Mouse (Mus musculus): ENCODE measurements around the gene Henmt1. TPM values are rescaled to one million over a fixed set of nuclear protein-coding genes. Genes with fewer than 3 reads are reported as not detected.

The Henmt1 gene
- total RNA-seq, 2 experiments from 2014 or later: 3.6 to 4.1 TPM

DNA sequence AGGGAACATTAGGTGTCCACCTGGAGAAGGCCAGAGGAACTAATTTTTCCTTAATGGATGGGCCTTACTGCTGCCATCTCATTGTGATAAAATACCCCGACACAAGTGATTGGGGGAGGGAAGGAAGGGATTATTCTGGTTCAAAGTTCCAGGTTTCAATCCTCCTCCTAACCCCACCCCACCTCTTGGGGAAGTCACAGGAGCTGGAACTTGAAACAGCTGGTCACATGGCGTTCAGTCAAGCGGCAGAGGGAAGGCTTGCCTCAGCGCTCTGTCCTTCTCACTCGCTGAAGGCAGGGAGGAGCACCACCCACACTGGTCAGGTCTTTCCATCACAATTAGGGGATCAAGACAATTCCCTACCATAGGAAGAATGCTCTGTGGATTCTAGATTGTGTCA, 982 bp upstream of the Henmt1 start:
- no peak for DNase-seq (ENCODE audit: extremely low spot score in 1 of 2, low spot score in 1 of 2)

DNA sequence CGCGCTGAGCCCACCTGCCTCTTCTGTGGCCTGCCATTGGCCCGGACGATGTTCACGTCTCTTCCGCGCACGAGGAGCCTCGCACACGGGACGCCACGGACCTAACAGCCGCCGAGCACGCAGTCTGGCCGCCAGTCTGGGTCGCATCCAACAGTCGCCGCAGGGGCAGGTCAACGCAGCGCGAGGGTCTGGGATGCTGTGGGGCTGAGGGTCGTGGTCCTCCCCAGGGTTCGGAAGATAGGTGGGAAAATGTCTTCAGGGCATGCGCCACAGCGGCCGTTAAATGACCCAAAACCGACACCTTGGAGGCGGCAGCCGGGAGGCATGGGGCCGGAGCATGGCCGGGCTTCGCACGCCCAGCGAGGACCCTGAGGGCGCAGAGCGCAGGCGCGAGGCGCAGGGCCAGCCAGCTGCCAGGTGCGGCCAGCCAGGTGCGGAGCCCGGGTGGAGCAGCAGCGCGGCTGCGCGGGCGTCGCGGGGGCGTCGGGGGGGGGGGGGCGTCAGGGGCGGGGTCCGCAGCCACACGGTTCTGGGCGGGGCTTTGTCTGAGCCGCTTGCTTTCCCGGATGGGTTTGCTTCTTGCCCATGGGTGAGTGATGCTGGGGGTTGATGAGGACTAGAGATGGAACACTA, 444 bp downstream of the Henmt1 start, which contains the start of gene Gm9857:
Gene Gm9857, minus strand, starts transcription at position 445 of the 633 bp plus-strand sequence.
- DNase-seq (ENCODE audit: extremely low spot score in 1 of 2, low spot score in 1 of 2): no peak

GRCm38 (mm10) chr3:108940996-108941395, 1.3 kb downstream of the Henmt1 start:
- DNase-seq (ENCODE audit: extremely low spot score in 1 of 2, low spot score in 1 of 2): no peak

DNA sequence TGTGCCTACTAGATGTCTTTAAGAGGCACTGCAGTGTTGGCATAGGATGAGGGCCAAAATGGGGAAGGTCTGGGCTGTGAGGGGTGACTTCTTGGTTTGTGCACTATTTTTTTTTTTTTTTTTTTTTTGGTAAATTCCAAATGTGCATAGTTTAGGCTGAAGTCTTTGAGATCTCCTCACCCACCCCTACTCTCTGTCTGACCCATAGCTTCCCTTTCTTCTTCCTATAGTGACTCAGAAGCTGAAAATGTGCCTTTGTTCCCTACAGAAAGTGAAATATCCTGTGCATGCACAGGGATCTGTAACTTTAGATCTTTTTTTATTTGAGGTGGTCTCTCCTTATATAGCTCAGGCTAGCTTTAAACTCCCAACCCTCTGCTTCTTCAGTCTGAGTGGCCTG, 18.3 kb downstream of the Henmt1 start:
- DNase-seq (ENCODE audit: extremely low spot score in 1 of 2, low spot score in 1 of 2): no peak

- DNase-seq (ENCODE audit: extremely low spot score in 1 of 2, low spot score in 1 of 2): no peak
These were observed 20.1 kb downstream of the Henmt1 start for GRCm38 (mm10) chr3:108959680-108960295.

GRCm38 (mm10) chr3:108961226-108961625, 21.6 kb downstream of the Henmt1 start:
- DNase-seq (ENCODE audit: extremely low spot score in 1 of 2, low spot score in 1 of 2): no peak

DNA sequence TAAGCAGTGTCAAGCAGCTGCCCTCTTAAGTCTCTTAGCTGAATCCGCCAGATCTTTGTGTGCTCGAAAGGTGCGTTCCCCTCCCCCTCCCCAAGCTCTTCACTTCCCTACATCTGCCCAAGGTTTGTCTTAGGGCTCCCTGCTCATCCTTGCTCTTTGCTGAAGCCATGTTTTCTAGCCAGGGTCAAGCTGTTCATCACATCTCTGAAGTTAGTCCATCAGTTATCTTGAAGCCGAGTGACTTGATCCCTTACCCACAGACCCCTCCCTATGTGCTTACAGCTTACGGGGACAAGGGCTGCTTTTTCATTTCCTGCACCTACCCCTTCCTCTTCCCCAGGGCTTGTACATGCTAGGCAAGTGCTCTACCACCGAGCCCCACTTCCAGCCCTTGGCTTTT, 22.0 kb downstream of the Henmt1 start:
- no peak for DNase-seq (ENCODE audit: extremely low spot score in 1 of 2, low spot score in 1 of 2)

GRCm38 (mm10) chr3:108963278-108963677, 23.6 kb downstream of the Henmt1 start:
- DNase-seq (ENCODE audit: extremely low spot score in 1 of 2, low spot score in 1 of 2): no peak

- DNase-seq (ENCODE audit: extremely low spot score in 1 of 2, low spot score in 1 of 2): no peak
These were observed 24.1 kb downstream of the Henmt1 start for GRCm38 (mm10) chr3:108963776-108964175.

GRCm38 (mm10) chr3:108964361-108965044, 24.8 kb downstream of the Henmt1 start:
- no peak for DNase-seq (ENCODE audit: extremely low spot score in 1 of 2, low spot score in 1 of 2)

DNA sequence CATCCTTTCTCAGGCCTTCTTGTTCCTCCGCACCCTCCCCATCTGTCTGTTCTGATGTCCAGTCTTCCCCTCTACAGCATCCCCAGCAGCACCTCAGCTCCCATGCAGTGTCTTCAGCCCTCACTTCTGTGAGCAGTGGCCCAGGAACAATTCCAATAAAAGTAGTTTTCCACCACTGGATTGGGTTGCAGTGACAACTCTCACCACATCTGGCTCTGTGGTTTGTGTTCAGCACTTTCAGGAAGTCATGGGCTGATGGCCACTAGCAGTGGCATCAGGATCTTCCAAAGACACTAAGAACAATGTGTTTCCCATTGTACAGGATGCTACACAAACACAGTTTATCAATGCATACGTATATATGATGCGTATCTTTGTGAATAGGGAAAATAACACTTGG, 26.4 kb downstream of the Henmt1 start:
- no peak for DNase-seq (ENCODE audit: extremely low spot score in 1 of 2, low spot score in 1 of 2)

- no peak for DNase-seq (ENCODE audit: extremely low spot score in 1 of 2, low spot score in 1 of 2)
These were observed 34.4 kb downstream of the Henmt1 start for GRCm38 (mm10) chr3:108973980-108974660.

DNA sequence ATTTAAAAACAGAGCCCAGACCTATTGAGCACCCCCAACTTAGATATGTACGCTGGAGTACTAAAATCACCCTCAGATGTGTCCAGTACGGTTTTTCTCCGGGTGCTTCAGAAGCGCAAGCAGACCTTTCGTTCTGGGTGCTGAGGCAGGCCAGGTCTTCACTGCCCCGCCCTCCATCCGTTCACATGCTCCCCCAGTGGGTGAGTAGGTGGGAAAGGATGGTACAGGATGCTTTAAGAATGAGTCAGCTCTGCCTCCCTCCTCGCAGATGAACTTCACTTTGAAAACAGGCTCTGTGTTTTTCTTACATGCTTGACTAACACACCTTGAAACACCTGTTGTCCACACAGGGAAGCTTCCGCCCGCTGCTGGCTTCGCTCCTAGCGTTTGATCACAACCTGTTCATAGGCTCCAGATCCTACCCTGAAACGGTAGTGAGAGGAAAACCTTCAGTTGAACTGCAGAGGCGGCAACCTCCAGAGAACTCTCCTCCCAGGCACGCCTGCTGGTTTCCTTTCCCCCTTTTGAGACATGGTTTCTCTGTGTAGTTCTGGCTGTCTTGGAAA, 35.3 kb downstream of the Henmt1 start:
- DNase-seq (ENCODE audit: extremely low spot score in 1 of 2, low spot score in 1 of 2): no peak

DNA sequence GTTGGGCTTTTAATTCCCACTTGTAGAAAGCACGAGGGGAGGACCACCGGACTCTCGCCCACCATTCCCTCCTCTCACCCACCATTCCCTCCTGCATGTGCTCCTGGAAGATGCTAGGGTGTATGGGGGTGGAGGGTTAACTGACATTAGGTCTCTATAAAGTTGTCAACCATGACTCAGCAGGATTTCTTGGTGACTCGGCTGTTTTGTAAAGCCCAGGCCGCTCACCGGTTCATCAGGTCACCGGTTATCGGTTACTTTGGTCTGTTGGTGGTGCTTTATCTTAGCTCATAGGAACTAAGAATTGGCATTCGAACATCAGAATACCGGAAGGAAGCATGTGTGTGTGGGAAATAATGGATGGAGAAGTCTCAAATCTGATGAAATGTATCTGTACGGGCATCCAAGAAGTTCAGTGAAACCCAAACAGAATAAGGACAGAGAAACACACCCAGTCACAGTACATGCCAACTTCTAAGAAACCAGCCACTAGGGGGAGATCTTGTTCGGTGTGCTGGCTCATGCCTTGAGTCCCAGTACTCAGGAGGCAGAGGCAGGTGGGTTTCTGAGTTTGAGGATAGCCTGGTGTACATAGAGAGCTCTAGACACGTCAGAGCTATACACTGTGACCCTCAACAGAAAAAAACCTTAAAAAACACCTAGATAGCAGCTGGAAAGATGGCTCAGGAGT, 37.8 kb downstream of the Henmt1 start:
- DNase-seq (ENCODE audit: extremely low spot score in 1 of 2, low spot score in 1 of 2): no peak

DNA sequence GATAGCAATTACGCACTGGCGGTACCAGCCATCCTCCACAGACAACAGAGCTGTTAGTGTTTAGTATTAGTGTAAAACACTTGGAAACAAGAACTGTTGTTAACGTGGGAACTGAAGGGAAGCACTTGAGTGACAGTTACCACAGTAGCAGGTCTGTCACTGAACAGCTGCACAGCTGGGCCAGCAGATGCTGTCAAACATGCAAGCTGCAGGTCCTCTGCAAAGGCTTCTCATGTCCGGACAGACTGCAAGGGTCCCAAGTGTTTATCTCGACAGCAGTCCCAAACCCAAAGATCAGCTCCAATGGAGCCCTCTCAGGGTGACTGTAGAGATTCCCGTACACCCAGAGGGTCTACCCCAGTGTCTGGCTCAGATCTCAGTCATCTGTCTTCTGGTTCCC, 42.3 kb downstream of the Henmt1 start:
- DNase-seq (ENCODE audit: extremely low spot score in 1 of 2, low spot score in 1 of 2): no peak

DNA sequence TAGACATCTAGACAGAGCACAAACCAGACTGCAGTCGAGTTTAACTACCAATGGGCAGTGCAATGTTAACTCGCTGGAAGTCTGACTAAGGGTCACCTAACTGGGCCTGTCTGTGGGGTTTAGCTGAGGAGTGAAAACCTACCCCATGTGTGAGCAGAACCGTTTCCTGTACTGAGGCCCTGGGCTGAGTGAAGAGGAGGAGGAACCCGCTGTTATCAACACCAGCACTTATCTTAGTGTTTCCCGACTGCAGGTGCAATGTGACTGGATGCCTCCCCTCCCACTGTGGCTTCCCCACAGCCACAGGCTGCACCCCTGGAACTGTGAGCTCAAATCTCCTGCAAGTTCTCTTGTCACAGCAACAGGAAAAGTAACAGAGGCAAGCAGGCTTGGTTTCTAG, 44.3 kb downstream of the Henmt1 start:
- no peak for DNase-seq (ENCODE audit: extremely low spot score in 1 of 2, low spot score in 1 of 2)

DNA sequence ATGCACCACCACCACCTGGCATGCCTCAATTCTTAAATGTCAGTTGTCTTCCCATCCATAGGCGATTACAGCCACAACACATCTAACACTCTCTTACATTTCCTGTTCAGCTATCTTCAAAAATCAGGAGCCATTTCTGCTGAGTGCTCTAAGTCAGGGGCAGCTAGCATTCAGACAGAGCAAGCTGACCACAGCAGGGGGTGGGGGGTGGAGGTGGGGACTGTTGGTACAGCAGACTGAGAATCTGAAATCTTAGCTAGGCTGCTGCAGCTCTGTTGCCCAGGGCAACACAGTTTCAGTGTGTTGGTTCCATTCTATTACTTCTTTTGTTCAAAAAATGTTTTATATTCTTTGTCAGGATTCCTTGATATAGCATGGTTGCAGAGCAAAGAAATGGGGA, 46.9 kb downstream of the Henmt1 start:
- DNase-seq (ENCODE audit: extremely low spot score in 1 of 2, low spot score in 1 of 2): no peak

DNA sequence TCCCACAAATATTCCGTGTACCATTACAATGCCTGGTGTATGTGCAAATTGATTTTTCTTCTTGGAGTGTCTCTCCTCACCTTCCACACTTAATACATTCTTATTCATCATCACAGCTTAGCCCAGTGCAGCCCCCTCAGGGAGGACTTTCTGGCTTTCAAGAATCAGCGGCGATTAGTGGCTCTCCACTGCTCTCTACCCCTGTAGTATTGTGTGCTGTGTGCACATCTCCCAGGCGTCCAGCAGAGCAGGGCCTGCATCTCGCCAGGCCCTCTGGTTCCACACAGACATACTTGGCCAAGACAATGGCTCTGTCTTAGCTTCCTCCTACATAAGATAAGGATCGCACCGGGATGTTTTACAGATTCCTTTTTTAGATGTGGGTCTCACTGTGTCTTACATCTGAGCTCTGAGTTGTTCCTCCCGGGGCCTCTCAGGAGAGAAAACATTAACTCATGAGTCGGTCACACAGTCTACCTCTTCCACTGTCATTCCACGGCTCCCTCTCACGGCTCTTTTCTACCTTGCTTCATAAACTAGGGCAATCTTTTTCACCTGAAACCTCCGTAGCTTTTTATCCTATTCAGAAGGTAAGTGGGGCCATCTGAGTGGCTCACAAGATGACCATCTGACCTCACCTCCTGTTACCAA, 47.5 kb downstream of the Henmt1 start:
- DNase-seq (ENCODE audit: extremely low spot score in 1 of 2, low spot score in 1 of 2): no peak

DNA sequence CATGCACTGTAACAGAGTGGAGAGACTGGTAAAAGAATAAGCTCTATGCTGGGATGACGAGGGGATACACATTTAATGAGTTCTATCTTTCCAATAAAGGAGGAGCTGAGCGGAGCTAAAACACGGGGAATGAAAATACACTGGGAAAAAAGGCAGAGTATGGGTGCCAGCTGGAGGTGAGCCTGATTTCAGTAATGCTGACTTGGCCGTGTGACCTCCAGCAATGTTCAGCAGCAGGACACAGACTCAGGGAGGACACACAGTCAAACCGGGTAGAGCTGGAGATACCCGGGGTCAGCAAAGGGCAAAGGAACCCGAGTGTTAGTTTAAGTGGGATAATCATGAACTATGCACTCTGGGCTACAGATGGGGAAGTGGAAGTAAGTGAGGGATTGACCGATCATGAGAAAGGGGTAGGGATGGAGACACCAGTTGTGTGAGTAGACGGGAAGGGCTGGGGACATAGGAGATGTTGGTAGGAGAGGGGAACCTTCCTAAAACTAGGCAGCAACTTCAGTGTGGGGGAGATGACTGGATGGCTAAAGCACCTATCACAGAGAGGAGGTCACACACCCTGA, 50.4 kb downstream of the Henmt1 start:
- DNase-seq (ENCODE audit: extremely low spot score in 1 of 2, low spot score in 1 of 2): no peak

All from layer of hippocampus, postnatal 25 days (tissue).